Mouse (Mus musculus) hindbrain, embryonic 16.5 days (tissue): ENCODE results near the gene Hacd1. TPM values are rescaled to one million over a fixed set of nuclear protein-coding genes. Genes with fewer than 3 reads are reported as not detected.
A peak's percentile ranks its signal among the peaks of the same experiment; 100 is the strongest.

Source experiments
- ATAC-seq: fragments of 200-750 bp; cut with Nextera tagmentation; 2 replicates; pipeline ENCODE4 v1.8.0; 2017; ENCODE audit warnings: moderate TSS enrichment, moderate library complexity
- H3K27ac ChIP-seq: fragments of 300-500 bp; sonication (generic); 2 replicates; pipeline ENCODE4 v1.5.1; 2014; ENCODE audit warnings: low read depth, mild to moderate bottlenecking, control low read depth, low read length, moderate library complexity
- H3K27me3 ChIP-seq: fragments of 300-500 bp; sonication (generic); replicated peaks from 2 replicates; pipeline ENCODE4 v1.6.1; 2014; ENCODE audit warnings: low read length; ENCODE audit not compliant: control insufficient read depth, insufficient read depth
- H3K36me3 ChIP-seq: fragments of 300-500 bp; sonication (generic); 2 replicates; pipeline ENCODE4 v1.6.1; 2014; ENCODE audit warnings: mild to moderate bottlenecking, low read length, moderate library complexity, mixed read lengths; ENCODE audit not compliant: control insufficient read depth, insufficient read depth
- H3K4me1 ChIP-seq: fragments of 300-500 bp; sonication (generic); 2 replicates; pipeline ENCODE4 v1.6.1; 2014; ENCODE audit warnings: low read depth, low read length; ENCODE audit not compliant: control insufficient read depth, insufficient read depth
- H3K4me2 ChIP-seq: fragments of 300-500 bp; sonication (generic); 2 replicates; pipeline ENCODE4 v1.6.1; 2014; ENCODE audit warnings: mild to moderate bottlenecking, low read length, control low read depth, moderate library complexity
- H3K4me3 ChIP-seq: fragments of 300-500 bp; sonication (generic); 2 replicates; pipeline ENCODE4 v1.5.1; 2014; ENCODE audit warnings: mild to moderate bottlenecking, low read length, control low read depth, moderate library complexity
- H3K9ac ChIP-seq: fragments of 300-500 bp; sonication (generic); 2 replicates; pipeline ENCODE4 v1.6.1; 2014; ENCODE audit warnings: low read depth, mild to moderate bottlenecking, control low read depth, low read length, moderate library complexity
- H3K9me3 ChIP-seq: fragments of 300-500 bp; sonication (generic); 2 replicates; pipeline ENCODE4 v1.6.1; 2014; ENCODE audit warnings: mild to moderate bottlenecking, low read length, moderate library complexity; ENCODE audit not compliant: control insufficient read depth
- WGBS: fragments of 180-500 bp; shearing (Covaris S2); extraction: QIAGEN DNeasy Blood & Tissue Kit; methylation state at CpG from one replicate; pipeline ENCODE4 v1.1.7; 2014; 5-methylcytosine and 5-hydroxymethylcytosine counted together
- polyA plus RNA-seq: library from polyadenylated mRNA; unstranded; fragments of >200 nt; fragmentation: Nextera tagmentation; extraction: Ambion mirVana; gene quantifications from 2 replicates; pipeline ENCODE4 v1.2.1, GENCODE M21; 2015

The Hacd1 gene
- polyA plus RNA-seq, 1 experiment from 2014 or later = 84.2 TPM

GRCm38 (mm10) chr2:14070466-14070865 is 14.5 kb upstream of the Hacd1 start:
- Histone ChIP-seq H3K9ac (no peak overlapping the region), H3K36me3 (no peaks in the 10 kb centered on the region), H3K27ac (no peak overlapping the region), H3K27me3 (no peaks in the 10 kb centered on the region), H3K4me3 (no peak overlapping the region), H3K9me3 (no peaks in the 10 kb centered on the region), H3K4me1 (peaks cover 10% of the 10 kb centered on the region), H3K4me2 (no peak overlapping the region)
- no peak for ATAC-seq
- 84% methylated on average over 8 of the region's 8 CpGs for whole genome bisulfite sequencing

DNA sequence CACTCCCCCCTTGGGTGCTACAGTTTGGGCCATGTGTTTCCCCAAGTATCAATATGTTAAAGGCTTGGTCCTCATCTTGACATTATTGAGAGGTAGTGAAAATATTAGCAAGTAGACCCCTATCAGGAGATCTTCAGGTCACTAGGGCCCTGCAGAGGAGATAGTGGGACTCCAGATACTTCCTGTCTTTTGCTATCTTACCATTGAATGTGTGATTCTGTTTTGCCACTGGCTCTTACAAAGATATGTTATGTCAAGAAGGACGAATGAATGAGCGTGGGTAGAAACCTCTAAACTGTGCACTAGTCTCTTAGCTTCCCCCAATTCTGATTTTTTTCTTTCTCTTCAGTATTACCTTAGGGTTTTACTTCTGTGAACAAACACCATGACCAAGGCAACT is 13.1 kb upstream of the Hacd1 start:
- H3K4me3 ChIP-seq = no peak overlapping the region
- no peak overlapping the region for H3K9ac ChIP-seq
- no peak overlapping the region for H3K27ac ChIP-seq
- ATAC-seq = no peak
- no peaks in the 10 kb centered on the region for H3K36me3 ChIP-seq
- H3K9me3 ChIP-seq = no peaks in the 10 kb centered on the region
- peaks cover 4% of the 10 kb centered on the region for H3K4me1 ChIP-seq
- no peaks in the 10 kb centered on the region for H3K27me3 ChIP-seq
- no peak overlapping the region for H3K4me2 ChIP-seq
- 95% methylated on average over 2 of the region's 2 CpGs for WGBS

DNA sequence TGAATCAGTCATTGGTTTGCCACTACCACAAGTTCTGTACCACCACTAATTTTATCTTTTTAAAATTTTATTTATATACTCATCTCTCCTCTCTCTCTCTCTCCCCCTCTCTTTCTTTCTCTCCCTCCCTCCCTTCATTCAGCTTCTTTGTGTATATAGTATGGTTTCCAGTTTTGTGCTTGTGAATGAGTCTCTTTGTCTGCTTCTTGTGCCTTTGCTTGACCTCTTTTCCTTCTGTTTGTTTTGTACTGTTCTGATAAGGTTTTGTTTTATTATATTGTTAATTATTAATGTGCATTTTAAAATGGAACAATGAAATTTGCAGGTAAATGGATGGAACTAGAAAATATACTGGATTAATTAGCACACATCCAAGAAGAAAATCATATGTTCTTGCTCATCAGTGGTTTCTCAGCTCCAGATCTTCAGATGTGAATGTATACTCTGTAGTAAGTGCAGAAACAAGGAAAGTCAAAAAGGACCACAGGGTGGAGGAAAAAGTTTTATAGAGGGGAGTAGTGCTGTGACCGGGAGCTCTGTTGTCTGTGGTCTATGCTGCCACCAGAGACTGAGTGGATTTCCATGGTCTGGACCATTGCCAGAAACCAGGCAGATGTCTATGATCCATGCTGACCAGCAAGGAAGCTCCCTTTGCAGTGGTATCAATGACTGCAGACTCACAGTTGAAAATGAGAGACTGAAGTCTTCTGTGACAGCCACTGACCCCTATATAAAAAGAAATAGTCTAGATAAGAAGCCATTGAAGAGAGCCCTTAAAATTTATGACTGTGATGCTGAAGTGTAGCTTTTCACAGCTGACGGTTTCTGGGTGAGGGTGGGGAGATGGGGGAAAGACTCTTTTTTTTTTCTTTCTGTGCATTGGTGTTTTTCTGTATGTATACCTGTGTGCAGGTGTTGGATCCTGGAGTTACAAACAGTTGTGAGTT is 10.0 kb upstream of the Hacd1 start:
- no peak overlapping the region for H3K27ac ChIP-seq
- H3K4me3 ChIP-seq = no peak overlapping the region
- no peaks in the 10 kb centered on the region for H3K9me3 ChIP-seq
- no peaks in the 10 kb centered on the region for H3K27me3 ChIP-seq
- no peak overlapping the region for H3K4me2 ChIP-seq
- H3K9ac ChIP-seq = no peak overlapping the region
- WGBS = 79% methylated on average over 2 of the region's 2 CpGs
- ATAC-seq = no peak
- no peaks in the 10 kb centered on the region for H3K4me1 ChIP-seq
- no peaks in the 10 kb centered on the region for H3K36me3 ChIP-seq

DNA sequence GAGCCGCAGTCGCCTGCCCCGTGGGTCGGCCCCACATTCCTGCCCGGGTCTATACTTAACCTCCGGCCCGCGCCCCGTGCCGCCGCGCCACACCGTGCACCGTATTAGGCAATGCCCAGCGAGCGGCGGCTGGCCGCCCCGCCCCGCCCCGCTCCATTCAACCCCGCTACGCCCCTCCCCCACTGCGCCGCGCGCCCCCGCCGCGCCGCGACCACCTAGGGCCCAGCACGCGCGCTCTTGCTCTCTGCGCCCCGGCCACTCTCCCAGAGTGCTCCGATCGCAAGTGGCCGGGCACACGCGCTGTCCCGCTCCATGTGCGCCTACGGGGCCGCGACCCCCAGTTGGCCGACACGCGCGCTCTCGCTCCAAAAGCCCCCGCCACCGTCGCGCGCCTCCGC is 768 bp downstream of the Hacd1 start:
- no peaks in the 10 kb centered on the region for H3K27me3 ChIP-seq
- no peaks in the 10 kb centered on the region for H3K36me3 ChIP-seq
- ATAC-seq = peak; percentile 91
- peak overlapping the region; percentile 82 for H3K4me3 ChIP-seq
- peaks cover 8% of the 10 kb centered on the region for H3K4me1 ChIP-seq
- H3K27ac ChIP-seq = peak overlapping the region; percentile 95
- peak overlapping the region; percentile 87 for H3K4me2 ChIP-seq
- under 1% methylated on average over 41 of the region's 58 CpGs for WGBS
- H3K9ac ChIP-seq = peak overlapping the region; percentile 91
- no peaks in the 10 kb centered on the region for H3K9me3 ChIP-seq

GRCm38 (mm10) chr2:14054716-14055115 is 1.2 kb downstream of the Hacd1 start:
- WGBS = 3% methylated on average over 6 of the region's 6 CpGs
- ATAC-seq = peak; percentile 12
- peaks cover 8% of the 10 kb centered on the region for H3K4me1 ChIP-seq

GRCm38 (mm10) chr2:14054163-14054562 is 1.8 kb downstream of the Hacd1 start:
- no peak for ATAC-seq
- Histone ChIP-seq H3K27me3 (no peaks in the 10 kb centered on the region), H3K4me1 (peaks cover 8% of the 10 kb centered on the region), H3K4me3 (no peak overlapping the region), H3K9ac (no peak overlapping the region), H3K27ac (no peak overlapping the region), H3K36me3 (no peaks in the 10 kb centered on the region), H3K9me3 (no peaks in the 10 kb centered on the region), H3K4me2 (peak overlapping the region; percentile 87)
- 48% methylated on average over 3 of the region's 3 CpGs for WGBS

More at GRCm38 (mm10) chr2:14054716-14055115, 1.2 kb downstream of the Hacd1 start:
- Histone ChIP-seq H3K9me3 (no peaks in the 10 kb centered on the region), H3K27ac (peak overlapping the region; percentile 95), H3K4me2 (peak overlapping the region; percentile 87), H3K27me3 (no peaks in the 10 kb centered on the region), H3K36me3 (no peaks in the 10 kb centered on the region), H3K4me3 (peak overlapping the region; percentile 82), H3K9ac (peak overlapping the region; percentile 91)

GRCm38 (mm10) chr2:14053618-14054017 is 2.3 kb downstream of the Hacd1 start:
- no peak overlapping the region for H3K4me3 ChIP-seq
- H3K9ac ChIP-seq = no peak overlapping the region
- H3K4me1 ChIP-seq = peaks cover 8% of the 10 kb centered on the region
- no peak for ATAC-seq
- no peaks in the 10 kb centered on the region for H3K9me3 ChIP-seq
- H3K4me2 ChIP-seq = peak overlapping the region; percentile 87; the same call in 1 of the 2 replicates
- 43% methylated on average over 3 of the region's 3 CpGs for WGBS
- H3K27me3 ChIP-seq = no peaks in the 10 kb centered on the region
- no peaks in the 10 kb centered on the region for H3K36me3 ChIP-seq
- no peak overlapping the region for H3K27ac ChIP-seq

GRCm38 (mm10) chr2:14048808-14049207 is 7.1 kb downstream of the Hacd1 start:
- Histone ChIP-seq H3K4me2 (no peak overlapping the region), H3K4me1 (peaks cover 4% of the 10 kb centered on the region), H3K4me3 (no peak overlapping the region), H3K27me3 (no peaks in the 10 kb centered on the region), H3K9ac (no peak overlapping the region), H3K36me3 (no peaks in the 10 kb centered on the region), H3K9me3 (no peaks in the 10 kb centered on the region), H3K27ac (no peak overlapping the region)
- 82% methylated on average over 5 of the region's 5 CpGs for WGBS
- ATAC-seq = peak; percentile 34; the same call in 1 of the 2 replicates

GRCm38 (mm10) chr2:14048381-14048780 is 7.6 kb downstream of the Hacd1 start:
- ATAC-seq = peak; percentile 84

More at GRCm38 (mm10) chr2:14048381-14048780, 7.6 kb downstream of the Hacd1 start:
- Histone ChIP-seq H3K27me3 (no peaks in the 10 kb centered on the region), H3K9me3 (no peaks in the 10 kb centered on the region), H3K36me3 (no peaks in the 10 kb centered on the region), H3K4me2 (no peak overlapping the region), H3K27ac (no peak overlapping the region), H3K4me1 (peaks cover under 1% of the 10 kb centered on the region), H3K9ac (no peak overlapping the region), H3K4me3 (no peak overlapping the region)
